Mouse (Mus musculus): Measurements from ENCODE around the gene Pigw.

GRCm38 (mm10) chr11:84888025-84888424 is 7.9 kb upstream of the Pigw start:
- TF ChIP-seq POLR2A (IDR thresholded peaks at IDR 0.05; ENCODE audit: control insufficient read depth, low read depth, low read length) (no peak), CTCF (IDR thresholded peaks at IDR 0.05; ENCODE audit: control insufficient read depth, insufficient read depth, insufficient replicate concordance, low read depth, low read length) (no peak)

Measured in testis, adult 2 months (tissue).